Mouse (Mus musculus) limb, embryonic 15.5 days (tissue): Measurements from ENCODE around the gene Ninj1. TPM values are rescaled to one million over a fixed set of nuclear protein-coding genes. Genes with fewer than 3 reads are reported as not detected.

Source experiments
- ATAC-seq: fragments of 200-750 bp; cut with Nextera tagmentation; 2 replicates; pipeline ENCODE4 v1.8.0; 2017; ENCODE audit warnings: low read depth, moderate TSS enrichment; ENCODE audit not compliant: insufficient number of reproducible peaks, low FRiP score, low TSS enrichment
- H3K27ac ChIP-seq: fragments of 300-500 bp; sonication (generic); 2 replicates; pipeline ENCODE4 v1.5.1; 2015; ENCODE audit warnings: moderate library complexity, mild to moderate bottlenecking, inconsistent platforms
- H3K27me3 ChIP-seq: fragments of 300-500 bp; sonication (generic); 2 replicates; pipeline ENCODE4 v1.6.1; 2015; ENCODE audit warnings: inconsistent platforms
- H3K36me3 ChIP-seq: fragments of 300-500 bp; sonication (generic); 2 replicates; pipeline ENCODE4 v1.6.1; 2015; ENCODE audit warnings: inconsistent platforms
- H3K4me1 ChIP-seq: fragments of 300-500 bp; sonication (generic); 2 replicates; pipeline ENCODE4 v1.6.1; 2015; ENCODE audit warnings: inconsistent platforms
- H3K4me2 ChIP-seq: fragments of 300-500 bp; sonication (generic); 2 replicates; pipeline ENCODE4 v1.6.1; 2015; ENCODE audit warnings: mild to moderate bottlenecking, inconsistent platforms
- H3K4me3 ChIP-seq: fragments of 300-500 bp; sonication (generic); 2 replicates; pipeline ENCODE4 v1.5.1; 2015; ENCODE audit warnings: mild to moderate bottlenecking, inconsistent platforms
- H3K9ac ChIP-seq: fragments of 300-500 bp; sonication (generic); 2 replicates; pipeline ENCODE4 v1.6.1; 2015; ENCODE audit warnings: inconsistent platforms
- H3K9me3 ChIP-seq: fragments of 300-500 bp; sonication (generic); 2 replicates; pipeline ENCODE4 v1.6.1; 2016; ENCODE audit warnings: inconsistent platforms
- WGBS: fragments of 180-500 bp; shearing (Covaris S2); methylation state at CpG from one replicate; pipeline ENCODE4 v1.1.7; 2015; 5-methylcytosine and 5-hydroxymethylcytosine counted together
- polyA plus RNA-seq: library from polyadenylated mRNA; unstranded; fragments of >200 nt; fragmentation: Nextera tagmentation; extraction: Ambion mirVana; gene quantifications from 2 replicates; pipeline ENCODE4 v1.2.1, GENCODE M21; 2015

The Ninj1 gene
- polyA plus RNA-seq, 1 experiment from 2014 or later, result 56.0 TPM

DNA sequence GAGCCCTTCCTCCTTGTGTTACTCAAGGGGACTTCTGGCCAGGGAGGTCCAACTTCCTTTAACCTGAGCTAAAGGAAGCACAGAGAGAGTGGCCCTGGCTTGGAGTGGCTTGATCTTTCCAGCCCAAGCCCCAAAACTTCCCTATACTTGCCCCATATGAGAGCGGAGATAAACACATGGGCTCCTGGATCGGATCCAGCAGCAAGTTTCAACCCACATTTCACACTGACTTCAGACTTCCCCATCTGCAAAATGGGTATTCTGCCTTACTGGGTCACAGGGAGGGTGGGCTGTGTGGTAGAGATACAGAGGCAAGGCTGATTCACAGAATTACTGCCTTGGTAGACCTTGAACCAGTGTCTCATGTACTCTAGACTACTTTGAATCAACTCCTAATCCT is 56.2 kb downstream of the Ninj1 start:
- ATAC-seq, result no peak
- H3K4me2 ChIP-seq, result no peak overlapping the region
- H3K27me3 ChIP-seq, result peaks cover 23% of the 10 kb centered on the region
- no peak overlapping the region for H3K4me3 ChIP-seq
- H3K9me3 ChIP-seq, result no peaks in the 10 kb centered on the region
- no peak overlapping the region for H3K27ac ChIP-seq
- H3K36me3 ChIP-seq, result no peaks in the 10 kb centered on the region
- peaks cover 11% of the 10 kb centered on the region for H3K4me1 ChIP-seq
- 83% methylated on average over 2 of the region's 2 CpGs for WGBS
- no peak overlapping the region for H3K9ac ChIP-seq

DNA sequence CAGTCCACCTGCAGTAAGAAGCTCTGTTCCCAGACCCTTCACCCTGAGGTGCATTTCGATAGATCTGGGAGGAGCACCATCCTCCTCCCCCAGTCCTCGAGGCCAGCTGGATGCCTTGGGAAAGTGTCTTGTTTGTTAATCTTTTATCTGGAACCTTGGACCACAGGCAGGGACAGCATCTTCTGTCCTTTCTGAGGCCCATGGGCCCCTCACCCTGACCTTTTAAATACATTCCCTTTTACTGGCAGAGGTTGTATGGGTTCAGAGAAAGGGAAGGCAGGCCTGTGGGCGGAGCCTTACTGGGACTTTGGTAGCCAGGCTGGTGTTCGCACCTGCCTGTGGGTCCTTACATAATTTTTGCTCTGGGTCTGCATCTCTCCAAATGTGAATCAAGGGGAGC is 58.0 kb downstream of the Ninj1 start:
- Histone ChIP-seq H3K4me2 (no peak overlapping the region), H3K27ac (no peak overlapping the region), H3K27me3 (peaks cover 25% of the 10 kb centered on the region), H3K36me3 (no peaks in the 10 kb centered on the region), H3K9me3 (no peaks in the 10 kb centered on the region), H3K4me3 (no peak overlapping the region), H3K4me1 (peaks cover 11% of the 10 kb centered on the region), H3K9ac (no peak overlapping the region)
- no peak for ATAC-seq
- 61% methylated on average over 4 of the region's 4 CpGs for WGBS

Other genes with a start within 250 kb of the Ninj1 start
- 23.9 and 24.6 TPM in 2 replicates for gene Fam120a, start 219.5 kb upstream of the Ninj1 start, polyA plus RNA-seq
- 1.6 TPM in 2 replicates for gene Wnk2, start 39.5 kb upstream of the Ninj1 start, polyA plus RNA-seq
- 64.6 and 76.8 TPM in 2 replicates for gene Card19, start 28.6 kb downstream of the Ninj1 start, polyA plus RNA-seq
- gene Susd3, start 61.2 kb downstream of the Ninj1 start, polyA plus RNA-seq, result 1.9 and 2.0 TPM in 2 replicates
- gene Fgd3, start 132.8 kb downstream of the Ninj1 start, polyA plus RNA-seq, result 0.37 and 0.40 TPM in 2 replicates
- 41.1 and 42.0 TPM in 2 replicates for gene Bicd2, start 154.1 kb downstream of the Ninj1 start, polyA plus RNA-seq
- 14.2 and 14.7 TPM in 2 replicates for gene Ippk, start 233.8 kb downstream of the Ninj1 start, polyA plus RNA-seq